Mouse (Mus musculus) lung, adult 2 months (tissue): Measurements from ENCODE around the gene Olfr638.

Experiments used
- CTCF ChIP-seq: fragments of 200-500 bp; IDR thresholded peaks from 2 replicates; pipeline ENCODE4 v1.5.1; 2011; ENCODE audit warnings: mild to moderate bottlenecking, low read length, control low read depth; ENCODE audit not compliant: insufficient read depth
- POLR2A ChIP-seq: fragments of 200-500 bp; IDR thresholded peaks from 2 replicates; pipeline ENCODE4 v1.6.1; 2011; ENCODE audit warnings: low read depth, mild to moderate bottlenecking, control low read depth, low read length, borderline replicate concordance; ENCODE audit errors: extremely low read depth

DNA sequence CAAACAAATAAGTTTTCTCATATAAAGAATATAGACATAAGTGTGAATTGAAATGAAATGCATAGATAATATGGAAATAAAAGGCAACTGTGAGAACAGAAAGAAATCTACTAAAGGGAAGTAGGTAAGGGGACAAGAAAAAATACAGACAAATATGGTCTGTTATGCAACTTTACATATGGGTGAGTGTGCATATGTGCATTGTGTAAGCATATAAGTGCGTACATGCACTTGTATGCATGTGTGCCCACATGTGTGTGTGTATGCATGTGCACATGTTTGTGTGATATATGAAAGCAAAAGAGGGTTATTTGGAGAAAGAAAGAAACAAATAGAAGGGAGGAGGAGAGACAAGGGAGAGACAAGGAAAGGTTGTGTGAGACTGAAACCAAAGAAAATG lies 20.4 kb downstream of the Olfr638 start:
- TF ChIP-seq POLR2A, result no peak
- no peak for TF ChIP-seq CTCF
